Mouse (Mus musculus): Measurements from ENCODE around the gene Psph. TPM values are rescaled to one million over a fixed set of nuclear protein-coding genes. Genes with fewer than 3 reads are reported as not detected.
"Not testable (repeated sequence)": the region's sequence is repeated elsewhere in the genome, so short reads cannot be mapped to it uniquely, and the experiment has no call there.

Psph gene
- 10 to 100 TPM; 19.9 to 20.2 TPM for total RNA-seq (2021)
- long read RNA-seq, experiment 1, partial matches to known transcripts: 22 of 32 reads
- long read RNA-seq, experiment 1, other reads (novel, unspliced or antisense): 7 of 32 reads
- long read RNA-seq, experiment 2, partial matches to known transcripts: 19 of 32 reads
- long read RNA-seq, experiment 2, other reads (novel, unspliced or antisense): 11 of 32 reads

GRCm38 (mm10) chr5:129786818-129787790 lies at the start of gene Psph:
TSS of gene Psph (minus strand) at chr5:129787449.
- Histone ChIP-seq H3K27ac (peak within 1 kb of the TSS; percentile 100), H3K4me3 (peak within 1 kb of the TSS; percentile 90)
- DNase-seq (ENCODE audit: extremely low spot score in 1 of 2, low spot score in 2 of 2): peak; percentile 93 to 97
- TF ChIP-seq CTCF (IDR thresholded peaks at IDR 0.05): no peak; the same call in 1 of the 2 replicates
- intact Hi-C loops (cut with DNase I): no loop called here

GRCm38 (mm10) chr5:129790591-129790990 lies 3.3 kb upstream of the Psph start:
- H3K27ac ChIP-seq; H3K4me3 ChIP-seq; intact Hi-C loops (cut with DNase I); DNase-seq (ENCODE audit: extremely low spot score in 1 of 2, low spot score in 2 of 2): not testable (repeated sequence)

GRCm38 (mm10) chr5:129787818-129788593 lies 757 bp upstream of the Psph start:
- TF ChIP-seq CTCF (IDR thresholded peaks at IDR 0.05): no peak
- H3K27ac ChIP-seq: peak overlapping the region; percentile 100
- peak overlapping the region; percentile 90 for H3K4me3 ChIP-seq
- intact Hi-C loops (cut with DNase I): no loop called here
- no peak for DNase-seq (ENCODE audit: extremely low spot score in 1 of 2, low spot score in 2 of 2)

- TF ChIP-seq CTCF (IDR thresholded peaks at IDR 0.05): no peak
- Histone ChIP-seq H3K27ac (peak overlapping the region; percentile 100), H3K4me3 (peak overlapping the region; percentile 90)
- DNase-seq (ENCODE audit: extremely low spot score in 1 of 2, low spot score in 2 of 2): no peak
- intact Hi-C loops (cut with DNase I): no loop called here
Measured at GRCm38 (mm10) chr5:129786161-129786560, 1.1 kb downstream of the Psph start.

GRCm38 (mm10) chr5:129785235-129785870 lies 1.9 kb downstream of the Psph start:
- intact Hi-C loops (cut with DNase I): no loop called here
- no peak; the same call in none of the 2 replicates for TF ChIP-seq CTCF (IDR thresholded peaks at IDR 0.05)
- H3K27ac ChIP-seq: no peak overlapping the region

GRCm38 (mm10) chr5:129782211-129782610 lies 5.0 kb downstream of the Psph start:
- Histone ChIP-seq H3K4me3 (no peak overlapping the region), H3K27ac (no peak overlapping the region)
- peak; percentile 44 for TF ChIP-seq CTCF (IDR thresholded peaks at IDR 0.05)
- intact Hi-C loops (cut with DNase I): no loop called here
- no peak for DNase-seq (ENCODE audit: extremely low spot score in 1 of 2, low spot score in 2 of 2)

More at GRCm38 (mm10) chr5:129785235-129785870, 1.9 kb downstream of the Psph start:
- H3K4me3 ChIP-seq: no peak overlapping the region
- no peak for DNase-seq (ENCODE audit: extremely low spot score in 1 of 2, low spot score in 2 of 2)

GRCm38 (mm10) chr5:129780131-129780530 lies 7.1 kb downstream of the Psph start:
- DNase-seq (ENCODE audit: extremely low spot score in 1 of 2, low spot score in 2 of 2): no peak
- TF ChIP-seq CTCF (IDR thresholded peaks at IDR 0.05): no peak
- Histone ChIP-seq H3K27ac (no peak overlapping the region), H3K4me3 (no peak overlapping the region)
- intact Hi-C loops (cut with DNase I): no loop called here

- peak overlapping the region; percentile 47 for H3K27ac ChIP-seq
- H3K4me3 ChIP-seq: peak overlapping the region; percentile 64
- intact Hi-C loops (cut with DNase I): no loop called here
- no peak for TF ChIP-seq CTCF (IDR thresholded peaks at IDR 0.05)
- DNase-seq (ENCODE audit: extremely low spot score in 1 of 2, low spot score in 2 of 2): peak; percentile 78 to 79
Measured at GRCm38 (mm10) chr5:129778996-129779716, 8.1 kb downstream of the Psph start.

- intact Hi-C loops (cut with DNase I): no loop called here
- H3K4me3 ChIP-seq: peak overlapping the region; percentile 64
- peak overlapping the region; percentile 45; the same call in 1 of the 2 replicates for H3K27ac ChIP-seq
- TF ChIP-seq CTCF (IDR thresholded peaks at IDR 0.05): no peak
- no peak for DNase-seq (ENCODE audit: extremely low spot score in 1 of 2, low spot score in 2 of 2)
Measured at GRCm38 (mm10) chr5:129778348-129778995, 8.8 kb downstream of the Psph start.

- TF ChIP-seq CTCF (IDR thresholded peaks at IDR 0.05): no peak
- Histone ChIP-seq H3K4me3 (no peak overlapping the region), H3K27ac (no peak overlapping the region)
- intact Hi-C loops (cut with DNase I): no loop called here
- no peak for DNase-seq (ENCODE audit: extremely low spot score in 1 of 2, low spot score in 2 of 2)
Measured at GRCm38 (mm10) chr5:129774661-129775060, 12.6 kb downstream of the Psph start.

GRCm38 (mm10) chr5:129773330-129773729 lies 13.9 kb downstream of the Psph start:
- H3K27ac ChIP-seq; DNase-seq (ENCODE audit: extremely low spot score in 1 of 2, low spot score in 2 of 2); intact Hi-C loops (cut with DNase I); H3K4me3 ChIP-seq: not testable (repeated sequence)

All from left cerebral cortex, adult 2 months (tissue).